Mouse (Mus musculus): ENCODE measurements around the gene Itgb5. TPM values are rescaled to one million over a fixed set of nuclear protein-coding genes. Genes with fewer than 3 reads are reported as not detected.
A peak's percentile ranks its signal among the peaks of the same experiment; 100 is the strongest.

Itgb5 gene
- polyA plus RNA-seq, 1 experiment from 2014 or later, result 26.0 TPM

GRCm38 (mm10) chr16:33986993-33987392 is 157.5 kb downstream of the Itgb5 start:
- DNase-seq (ENCODE audit: low spot score), result no peak
- no peak overlapping the region for H3K9ac ChIP-seq (ENCODE audit: low read length)
- H3K4me1 ChIP-seq (replicated peaks; ENCODE audit: control insufficient read depth, insufficient read depth), result no peaks in the 10 kb centered on the region
- no peak for TF ChIP-seq EP300 (optimal IDR thresholded peaks at IDR 0.05)
- TF ChIP-seq CTCF (IDR thresholded peaks at IDR 0.05; ENCODE audit: low read depth), result no peak
- no peaks in the 10 kb centered on the region for H3K9me3 ChIP-seq (ENCODE audit: control insufficient read depth, low read length)
- H3K4me3 ChIP-seq (ENCODE audit: low read depth, low read length), result no peak overlapping the region
- H3K36me3 ChIP-seq (ENCODE audit: control insufficient read depth, insufficient read depth, low read length), result no peaks in the 10 kb centered on the region
- H3K27ac ChIP-seq (replicated peaks), result no peak overlapping the region
- H3K27me3 ChIP-seq (ENCODE audit: control insufficient read depth, insufficient read depth, low read length), result no peaks in the 10 kb centered on the region
- no peak for ATAC-seq (ENCODE audit: low FRiP score, low TSS enrichment)
- no peak overlapping the region for H3K4me2 ChIP-seq (replicated peaks; ENCODE audit: low read depth)
- 88% methylated on average over 7 of the region's 7 CpGs for WGBS

GRCm38 (mm10) chr16:33988358-33989012 is 159.0 kb downstream of the Itgb5 start:
- Histone ChIP-seq H3K27ac (replicated peaks) (no peak overlapping the region), H3K36me3 (ENCODE audit: control insufficient read depth, insufficient read depth, low read length) (no peaks in the 10 kb centered on the region), H3K27me3 (ENCODE audit: control insufficient read depth, insufficient read depth, low read length) (no peaks in the 10 kb centered on the region), H3K4me1 (replicated peaks; ENCODE audit: control insufficient read depth, insufficient read depth) (no peaks in the 10 kb centered on the region), H3K4me3 (ENCODE audit: low read depth, low read length) (no peak overlapping the region), H3K9ac (ENCODE audit: low read length) (no peak overlapping the region), H3K9me3 (ENCODE audit: control insufficient read depth, low read length) (no peaks in the 10 kb centered on the region), H3K4me2 (replicated peaks; ENCODE audit: low read depth) (no peak overlapping the region)
- TF ChIP-seq EP300 (optimal IDR thresholded peaks at IDR 0.05) (no peak), CTCF (IDR thresholded peaks at IDR 0.05; ENCODE audit: low read depth) (peak; percentile 88)
- WGBS, result 57% methylated on average over 17 of the region's 17 CpGs
- no peak for ATAC-seq (ENCODE audit: low FRiP score, low TSS enrichment)
- DNase-seq (ENCODE audit: low spot score), result peak; percentile 62

- WGBS, result 88% methylated on average over 1 of the region's 1 CpGs
- H3K27me3 ChIP-seq (ENCODE audit: control insufficient read depth, insufficient read depth, low read length), result no peaks in the 10 kb centered on the region
- TF ChIP-seq EP300 (optimal IDR thresholded peaks at IDR 0.05), result no peak
- TF ChIP-seq CTCF (IDR thresholded peaks at IDR 0.05; ENCODE audit: low read depth), result no peak
- H3K27ac ChIP-seq (replicated peaks), result no peak overlapping the region
- no peaks in the 10 kb centered on the region for H3K4me1 ChIP-seq (replicated peaks; ENCODE audit: control insufficient read depth, insufficient read depth)
- no peak overlapping the region for H3K9ac ChIP-seq (ENCODE audit: low read length)
- H3K36me3 ChIP-seq (ENCODE audit: control insufficient read depth, insufficient read depth, low read length), result no peaks in the 10 kb centered on the region
- DNase-seq (ENCODE audit: low spot score) (no peak), ATAC-seq (ENCODE audit: low FRiP score, low TSS enrichment) (no peak)
- no peaks in the 10 kb centered on the region for H3K9me3 ChIP-seq (ENCODE audit: control insufficient read depth, low read length)
- no peak overlapping the region for H3K4me3 ChIP-seq (ENCODE audit: low read depth, low read length)
- H3K4me2 ChIP-seq (replicated peaks; ENCODE audit: low read depth), result no peak overlapping the region
These were observed 159.6 kb downstream of the Itgb5 start for GRCm38 (mm10) chr16:33989106-33989505.

- H3K4me3 ChIP-seq (ENCODE audit: low read depth, low read length), result no peak overlapping the region
- WGBS, result 40% methylated on average over 4 of the region's 4 CpGs
- no peaks in the 10 kb centered on the region for H3K4me1 ChIP-seq (replicated peaks; ENCODE audit: control insufficient read depth, insufficient read depth)
- TF ChIP-seq EP300 (optimal IDR thresholded peaks at IDR 0.05) (no peak), CTCF (IDR thresholded peaks at IDR 0.05; ENCODE audit: low read depth) (no peak)
- no peak for DNase-seq (ENCODE audit: low spot score)
- no peaks in the 10 kb centered on the region for H3K9me3 ChIP-seq (ENCODE audit: control insufficient read depth, low read length)
- H3K27me3 ChIP-seq (ENCODE audit: control insufficient read depth, insufficient read depth, low read length), result no peaks in the 10 kb centered on the region
- no peak overlapping the region for H3K9ac ChIP-seq (ENCODE audit: low read length)
- H3K27ac ChIP-seq (replicated peaks), result no peak overlapping the region
- no peaks in the 10 kb centered on the region for H3K36me3 ChIP-seq (ENCODE audit: control insufficient read depth, insufficient read depth, low read length)
- no peak overlapping the region for H3K4me2 ChIP-seq (replicated peaks; ENCODE audit: low read depth)
- peak; percentile 55; the same call in 1 of the 2 replicates for ATAC-seq (ENCODE audit: low FRiP score, low TSS enrichment)
These were observed 161.2 kb downstream of the Itgb5 start for GRCm38 (mm10) chr16:33990712-33991111.

GRCm38 (mm10) chr16:33994321-33994720 is 164.9 kb downstream of the Itgb5 start:
- TF ChIP-seq EP300 (optimal IDR thresholded peaks at IDR 0.05) (no peak), CTCF (IDR thresholded peaks at IDR 0.05; ENCODE audit: low read depth) (no peak)
- H3K27me3 ChIP-seq (ENCODE audit: control insufficient read depth, insufficient read depth, low read length), result no peaks in the 10 kb centered on the region
- 87% methylated on average over 6 of the region's 6 CpGs for WGBS
- ATAC-seq (ENCODE audit: low FRiP score, low TSS enrichment) (no peak), DNase-seq (ENCODE audit: low spot score) (no peak)
- H3K9me3 ChIP-seq (ENCODE audit: control insufficient read depth, low read length), result no peaks in the 10 kb centered on the region
- H3K36me3 ChIP-seq (ENCODE audit: control insufficient read depth, insufficient read depth, low read length), result no peaks in the 10 kb centered on the region
- H3K27ac ChIP-seq (replicated peaks), result no peak overlapping the region
- no peak overlapping the region for H3K9ac ChIP-seq (ENCODE audit: low read length)
- H3K4me1 ChIP-seq (replicated peaks; ENCODE audit: control insufficient read depth, insufficient read depth), result no peaks in the 10 kb centered on the region
- H3K4me2 ChIP-seq (replicated peaks; ENCODE audit: low read depth), result no peak overlapping the region
- H3K4me3 ChIP-seq (ENCODE audit: low read depth, low read length), result no peak overlapping the region

- DNase-seq (ENCODE audit: low spot score) (no peak), ATAC-seq (ENCODE audit: low FRiP score, low TSS enrichment) (no peak)
- no peak overlapping the region for H3K4me2 ChIP-seq (replicated peaks; ENCODE audit: low read depth)
- no peaks in the 10 kb centered on the region for H3K4me1 ChIP-seq (replicated peaks; ENCODE audit: control insufficient read depth, insufficient read depth)
- 77% methylated on average over 3 of the region's 3 CpGs for WGBS
- no peak overlapping the region for H3K9ac ChIP-seq (ENCODE audit: low read length)
- no peak overlapping the region for H3K4me3 ChIP-seq (ENCODE audit: low read depth, low read length)
- H3K27me3 ChIP-seq (ENCODE audit: control insufficient read depth, insufficient read depth, low read length), result no peaks in the 10 kb centered on the region
- no peaks in the 10 kb centered on the region for H3K9me3 ChIP-seq (ENCODE audit: control insufficient read depth, low read length)
- no peak overlapping the region for H3K27ac ChIP-seq (replicated peaks)
- no peaks in the 10 kb centered on the region for H3K36me3 ChIP-seq (ENCODE audit: control insufficient read depth, insufficient read depth, low read length)
- TF ChIP-seq CTCF (IDR thresholded peaks at IDR 0.05; ENCODE audit: low read depth) (no peak), EP300 (optimal IDR thresholded peaks at IDR 0.05) (no peak)
These were observed 166.0 kb downstream of the Itgb5 start for GRCm38 (mm10) chr16:33995496-33995895.
